Mouse (Mus musculus) cerebellum, adult 2 months (tissue): Measurements from ENCODE around the gene Fbrs.

Source experiments
- CTCF ChIP-seq: fragments of 200-500 bp; IDR thresholded peaks from 2 replicates; pipeline ENCODE4 v1.5.1; 2011; ENCODE audit warnings: low read depth, mild to moderate bottlenecking, control low read depth, low read length, moderate library complexity, borderline replicate concordance; ENCODE audit not compliant: insufficient read depth
- POLR2A ChIP-seq: fragments of 200-500 bp; IDR thresholded peaks from 2 replicates; pipeline ENCODE4 v1.6.1; 2011; ENCODE audit warnings: low read length, control low read depth, borderline replicate concordance; ENCODE audit not compliant: insufficient read depth

GRCm38 (mm10) chr7:127480321-127480720 lies 1.3 kb downstream of the Fbrs start:
- no peak for TF ChIP-seq POLR2A
- no peak for TF ChIP-seq CTCF
